Mouse (Mus musculus): Measurements from ENCODE around the gene Pdzrn3.

- TF ChIP-seq HCFC1 (IDR thresholded peaks at IDR 0.05; ENCODE audit: borderline replicate concordance, insufficient read depth, low read length) (no peak), MAFK (IDR thresholded peaks at IDR 0.05; ENCODE audit: insufficient read depth, low read depth, low read length) (no peak)
Observed at GRCm38 (mm10) chr6:101290160-101290559, 87.5 kb downstream of the Pdzrn3 start.

All from ES-E14 (cell line).